Mouse (Mus musculus) CD4-positive, CD25-positive, alpha-beta regulatory T cell, adult 4 months (primary cell): ENCODE measurements around the gene Slc16a1. TPM values are rescaled to one million over a fixed set of nuclear protein-coding genes. Genes with fewer than 3 reads are reported as not detected.

Experiments
- ATAC-seq: one replicate; pipeline ENCODE4 v1.8.0; 2017
- polyA plus RNA-seq, 2 experiments: library from polyadenylated mRNA; unstranded; fragments of 100-300 nt; shearing (Covaris generic); gene quantifications; one replicate each; pipeline ENCODE4 v1.2.1; 2017

Slc16a1 gene
- 1 to 10 TPM; 6.0 to 6.6 TPM for polyA plus RNA-seq

GRCm38 (mm10) chr3:104638403-104638779, at the start of gene Slc16a1:
Slc16a1 (plus strand) TSS chr3:104638668.
- ATAC-seq: peak; percentile 74

GRCm38 (mm10) chr3:104596451-104597134, 41.9 kb upstream of the Slc16a1 start:
- ATAC-seq: no peak

GRCm38 (mm10) chr3:104597135-104597764, 41.2 kb upstream of the Slc16a1 start:
- no peak for ATAC-seq

GRCm38 (mm10) chr3:104599296-104600150, 38.9 kb upstream of the Slc16a1 start:
- no peak for ATAC-seq

- ATAC-seq: no peak
Measured at GRCm38 (mm10) chr3:104600691-104601090, 37.8 kb upstream of the Slc16a1 start.

GRCm38 (mm10) chr3:104601680-104602079, 36.8 kb upstream of the Slc16a1 start:
- no peak for ATAC-seq

GRCm38 (mm10) chr3:104609690-104610380, 28.6 kb upstream of the Slc16a1 start:
- ATAC-seq: no peak

- ATAC-seq: no peak
Measured at GRCm38 (mm10) chr3:104610453-104611230, 27.8 kb upstream of the Slc16a1 start.

GRCm38 (mm10) chr3:104611951-104612350, 26.5 kb upstream of the Slc16a1 start:
- ATAC-seq: no peak

- ATAC-seq: no peak
Measured at GRCm38 (mm10) chr3:104613102-104613501, 25.4 kb upstream of the Slc16a1 start.

GRCm38 (mm10) chr3:104614081-104614480, 24.4 kb upstream of the Slc16a1 start:
- ATAC-seq: no peak

GRCm38 (mm10) chr3:104615216-104615615, 23.3 kb upstream of the Slc16a1 start:
- no peak for ATAC-seq

GRCm38 (mm10) chr3:104616155-104616554, 22.3 kb upstream of the Slc16a1 start:
- ATAC-seq: peak; percentile 95

- no peak for ATAC-seq
Measured at GRCm38 (mm10) chr3:104621841-104622240, 16.6 kb upstream of the Slc16a1 start.

- ATAC-seq: no peak
Measured at GRCm38 (mm10) chr3:104629810-104630209, 8.7 kb upstream of the Slc16a1 start.

- no peak for ATAC-seq
Measured at GRCm38 (mm10) chr3:104630941-104631340, 7.5 kb upstream of the Slc16a1 start.

- ATAC-seq: no peak
Measured at GRCm38 (mm10) chr3:104632560-104633162, 5.8 kb upstream of the Slc16a1 start.

GRCm38 (mm10) chr3:104636491-104636890, 2.0 kb upstream of the Slc16a1 start:
- no peak for ATAC-seq

GRCm38 (mm10) chr3:104637427-104638402, 753 bp upstream of the Slc16a1 start:
- ATAC-seq: peak; percentile 20
